Mouse (Mus musculus) CH12.LX (cell line): ENCODE results near the gene Gm6096.

Source experiments
- BHLHE40 ChIP-seq: IDR thresholded peaks from 2 replicates; pipeline ENCODE4 v1.6.1; 2011; ENCODE audit warnings: mild to moderate bottlenecking, low read depth, low read length, improper control_type of control experiment
- CTCF ChIP-seq, 2 experiments: IDR thresholded peaks in 1 of 2; conservative IDR thresholded peaks in 1 of 2; 2 replicates each; pipeline ENCODE4 v1.5.1; 2011 to 2012; ENCODE audit warnings: low read depth in 2 of 2, low read length in 2 of 2, improper control_type of control experiment in 1 of 2, inconsistent platforms in 1 of 2, mild to moderate bottlenecking in 1 of 2, moderate library complexity in 1 of 2
- HCFC1 ChIP-seq: IDR thresholded peaks from 2 replicates; pipeline ENCODE4 v1.6.1; 2012; ENCODE audit warnings: low read depth, mild to moderate bottlenecking, inconsistent platforms, low read length, improper control_type of control experiment

GRCm38 (mm10) chr7:34218496-34218895, 32.3 kb upstream of the Gm6096 start:
- TF ChIP-seq HCFC1 (no peak), CTCF (conservative IDR thresholded peaks at IDR 0.05 in 1 of 2, IDR thresholded peaks at IDR 0.05 in 1 of 2; ENCODE audit: low read depth in 2 of 2, low read length in 2 of 2) (no peak), BHLHE40 (no peak)
